Mouse (Mus musculus): ENCODE results near the gene Ift81. TPM values are rescaled to one million over a fixed set of nuclear protein-coding genes. Genes with fewer than 3 reads are reported as not detected.

Gene Ift81
- polyA plus RNA-seq, 1 experiment from 2014 or later = 48.3 TPM

- no peak for TF ChIP-seq CTCF (IDR thresholded peaks at IDR 0.05)
- ChIA-PET POLR2A (interaction anchor here (0.9 to 1.0 kb wide), 2 partner anchors 9 to 17 kb away, joined by 3 read pairs; no protein-coding TSS in a partner anchor), CTCF (interaction anchor here (0.8 to 1.0 kb wide), 2 partner anchors 17 to 19 kb away, joined by 3 read pairs; no protein-coding TSS in a partner anchor)
- DNase-seq (ENCODE audit: low read depth, low spot score) (no peak), ATAC-seq (no peak)
- H3K27me3 ChIP-seq = no peaks in the 10 kb centered on the region
- in situ Hi-C loops (cut with MboI; ENCODE audit: low pct_unique_long_range_greater_than_20kb) = no loop called here
Observed at GRCm38 (mm10) chr5:122529913-122530604, 84.3 kb downstream of the Ift81 start.

GRCm38 (mm10) chr5:122529316-122529715 is 85.0 kb downstream of the Ift81 start:
- in situ Hi-C loops (cut with MboI; ENCODE audit: low pct_unique_long_range_greater_than_20kb) = no loop called here
- DNase-seq (ENCODE audit: low read depth, low spot score) (no peak), ATAC-seq (no peak)
- TF ChIP-seq CTCF (IDR thresholded peaks at IDR 0.05) = no peak
- ChIA-PET CTCF (interaction anchor here (1.0 kb wide), 1 partner anchor 20 kb away, joined by 3 read pairs; no protein-coding TSS in a partner anchor), POLR2A (no interaction called here)
- no peaks in the 10 kb centered on the region for H3K27me3 ChIP-seq

GRCm38 (mm10) chr5:122528591-122528990 is 85.7 kb downstream of the Ift81 start:
- ChIA-PET CTCF (no interaction called here), POLR2A (interaction anchor here (1.1 kb wide), 1 partner anchor 179 kb away, joined by 3 read pairs; the partner anchor contains the start of gene P2rx4)
- no peaks in the 10 kb centered on the region for H3K27me3 ChIP-seq
- DNase-seq (ENCODE audit: low read depth, low spot score) (no peak), ATAC-seq (no peak)
- in situ Hi-C loops (cut with MboI; ENCODE audit: low pct_unique_long_range_greater_than_20kb) = no loop called here
- no peak for TF ChIP-seq CTCF (IDR thresholded peaks at IDR 0.05)

- DNase-seq (ENCODE audit: low read depth, low spot score) (no peak), ATAC-seq (no peak)
- ChIA-PET POLR2A (interaction anchor here (0.6 to 1.1 kb wide), 2 partner anchors 49 to 180 kb away, joined by 3 read pairs; partner anchors contain the start of gene P2rx4), CTCF (interaction anchor here (1.7 kb wide), 1 partner anchor 11 kb away, joined by 5 read pairs; no protein-coding TSS in a partner anchor)
- in situ Hi-C loops (cut with MboI; ENCODE audit: low pct_unique_long_range_greater_than_20kb) = no loop called here
- no peak for TF ChIP-seq CTCF (IDR thresholded peaks at IDR 0.05)
- no peaks in the 10 kb centered on the region for H3K27me3 ChIP-seq
Observed at GRCm38 (mm10) chr5:122527761-122528160, 86.6 kb downstream of the Ift81 start.

GRCm38 (mm10) chr5:122526878-122527730 is 87.2 kb downstream of the Ift81 start:
- no peaks in the 10 kb centered on the region for H3K27me3 ChIP-seq
- DNase-seq (ENCODE audit: low read depth, low spot score) (no peak), ATAC-seq (no peak)
- ChIA-PET POLR2A (no interaction called here), CTCF (interaction anchor here (1.7 kb wide), 1 partner anchor 11 kb away, joined by 5 read pairs; no protein-coding TSS in a partner anchor)
- in situ Hi-C loops (cut with MboI; ENCODE audit: low pct_unique_long_range_greater_than_20kb) = no loop called here
- TF ChIP-seq CTCF (IDR thresholded peaks at IDR 0.05) = no peak

GRCm38 (mm10) chr5:122526405-122526804 is 87.9 kb downstream of the Ift81 start:
- POLR2A ChIA-PET = no interaction called here
- no peaks in the 10 kb centered on the region for H3K27me3 ChIP-seq
- ATAC-seq (no peak), DNase-seq (ENCODE audit: low read depth, low spot score) (no peak)
- in situ Hi-C loops (cut with MboI; ENCODE audit: low pct_unique_long_range_greater_than_20kb) = no loop called here
- CTCF ChIA-PET = interaction anchor here (1.4 to 1.7 kb wide), 2 partner anchors 12 to 56 kb away, joined by 3 to 5 read pairs; no protein-coding TSS in a partner anchor
- no peak for TF ChIP-seq CTCF (IDR thresholded peaks at IDR 0.05)

- CTCF ChIA-PET = interaction anchor here (0.8 to 1.8 kb wide), 3 partner anchors 11 to 55 kb away, joined by 3 to 4 read pairs (median 3); no protein-coding TSS in a partner anchor
- DNase-seq (ENCODE audit: low read depth, low spot score) (no peak), ATAC-seq (no peak)
- POLR2A ChIA-PET = no interaction called here
- no peak for TF ChIP-seq CTCF (IDR thresholded peaks at IDR 0.05)
- in situ Hi-C loops (cut with MboI; ENCODE audit: low pct_unique_long_range_greater_than_20kb) = no loop called here
- H3K27me3 ChIP-seq = no peaks in the 10 kb centered on the region
Observed at GRCm38 (mm10) chr5:122525238-122525931, 88.9 kb downstream of the Ift81 start.

GRCm38 (mm10) chr5:122524854-122525237 is 89.5 kb downstream of the Ift81 start:
- no peaks in the 10 kb centered on the region for H3K27me3 ChIP-seq
- ATAC-seq (no peak), DNase-seq (ENCODE audit: low read depth, low spot score) (no peak)
- CTCF ChIA-PET = interaction anchor here (1.4 to 1.8 kb wide), 2 partner anchors 22 to 55 kb away, joined by 3 to 4 read pairs; no protein-coding TSS in a partner anchor
- no peak for TF ChIP-seq CTCF (IDR thresholded peaks at IDR 0.05)
- POLR2A ChIA-PET = no interaction called here
- in situ Hi-C loops (cut with MboI; ENCODE audit: low pct_unique_long_range_greater_than_20kb) = no loop called here

- H3K27me3 ChIP-seq = no peaks in the 10 kb centered on the region
- no peak for TF ChIP-seq CTCF (IDR thresholded peaks at IDR 0.05)
- in situ Hi-C loops (cut with MboI; ENCODE audit: low pct_unique_long_range_greater_than_20kb) = no loop called here
- DNase-seq (ENCODE audit: low read depth, low spot score) (no peak), ATAC-seq (no peak)
- ChIA-PET POLR2A (no interaction called here), CTCF (interaction anchor here (1.8 kb wide), 1 partner anchor 23 kb away, joined by 4 read pairs; no protein-coding TSS in a partner anchor)
Observed at GRCm38 (mm10) chr5:122524244-122524643, 90.1 kb downstream of the Ift81 start.

- POLR2A ChIA-PET = no interaction called here
- CTCF ChIA-PET = no interaction called here
- in situ Hi-C loops (cut with MboI; ENCODE audit: low pct_unique_long_range_greater_than_20kb) = no loop called here
- DNase-seq (ENCODE audit: low read depth, low spot score) (no peak), ATAC-seq (no peak)
- no peak for TF ChIP-seq CTCF (IDR thresholded peaks at IDR 0.05)
- no peaks in the 10 kb centered on the region for H3K27me3 ChIP-seq
Observed at GRCm38 (mm10) chr5:122521130-122521473, 93.2 kb downstream of the Ift81 start.

All from Patski (cell line).